Mouse (Mus musculus) frontal cortex, postnatal 14 days (tissue): ENCODE measurements around the gene Hs3st2.

Experiments
- DNase-seq, 2 experiments: peaks; one replicate each; pipeline ENCODE4 v3.0.0; 2022; ENCODE audit warnings: low spot score in 2 of 2

The Hs3st2 gene

GRCm38 (mm10) chr7:121458075-121458474 lies 66.4 kb downstream of the Hs3st2 start:
- no peak for DNase-seq

- DNase-seq, result no peak
Measured at GRCm38 (mm10) chr7:121460626-121461025, 69.0 kb downstream of the Hs3st2 start.

- no peak for DNase-seq
Measured at GRCm38 (mm10) chr7:121464441-121464840, 72.8 kb downstream of the Hs3st2 start.

- no peak for DNase-seq
Measured at GRCm38 (mm10) chr7:121465111-121465510, 73.5 kb downstream of the Hs3st2 start.

- DNase-seq, result no peak
Measured at GRCm38 (mm10) chr7:121466331-121466730, 74.7 kb downstream of the Hs3st2 start.

- DNase-seq, result no peak
Measured at GRCm38 (mm10) chr7:121469435-121469834, 77.8 kb downstream of the Hs3st2 start.

- DNase-seq, result no peak
Measured at GRCm38 (mm10) chr7:121478302-121478701, 86.6 kb downstream of the Hs3st2 start.

GRCm38 (mm10) chr7:121480106-121480505 lies 88.4 kb downstream of the Hs3st2 start:
- no peak for DNase-seq

GRCm38 (mm10) chr7:121484590-121484989 lies 92.9 kb downstream of the Hs3st2 start:
- DNase-seq, result no peak

- DNase-seq, result peak; percentile 37 to 43
Measured at GRCm38 (mm10) chr7:121485266-121485665, 93.6 kb downstream of the Hs3st2 start.

GRCm38 (mm10) chr7:121487291-121487690 lies 95.6 kb downstream of the Hs3st2 start:
- peak; percentile 32 to 51 for DNase-seq

GRCm38 (mm10) chr7:121489401-121489800 lies 97.7 kb downstream of the Hs3st2 start:
- DNase-seq, result no peak

- DNase-seq, result no peak
Measured at GRCm38 (mm10) chr7:121491455-121492005, 99.9 kb downstream of the Hs3st2 start.

GRCm38 (mm10) chr7:121500516-121500915 lies 108.9 kb downstream of the Hs3st2 start:
- no peak for DNase-seq

- peak; percentile 39 to 51 for DNase-seq
Measured at GRCm38 (mm10) chr7:121501666-121502065, 110.0 kb downstream of the Hs3st2 start.

- DNase-seq, result no peak
Measured at GRCm38 (mm10) chr7:121516727-121517126, 125.1 kb downstream of the Hs3st2 start.

- DNase-seq, result peak in 1 of 2 experiments; percentile 52
Measured at GRCm38 (mm10) chr7:121517165-121517591, 125.5 kb downstream of the Hs3st2 start.

- DNase-seq, result no peak
Measured at GRCm38 (mm10) chr7:121522125-121522524, 130.5 kb downstream of the Hs3st2 start.

GRCm38 (mm10) chr7:121529023-121529422 lies 137.4 kb downstream of the Hs3st2 start:
- no peak for DNase-seq

- no peak for DNase-seq
Measured at GRCm38 (mm10) chr7:121533639-121534038, 142.0 kb downstream of the Hs3st2 start.

- DNase-seq, result no peak
Measured at GRCm38 (mm10) chr7:121534386-121534785, 142.7 kb downstream of the Hs3st2 start.

GRCm38 (mm10) chr7:121535987-121536386 lies 144.3 kb downstream of the Hs3st2 start:
- no peak for DNase-seq

GRCm38 (mm10) chr7:121539405-121540275 lies 148.0 kb downstream of the Hs3st2 start:
- peak; percentile 59 to 72 for DNase-seq
